Mouse (Mus musculus) adrenal gland, postnatal 25 days (tissue): ENCODE results near the gene Wipi1. TPM values are rescaled to one million over a fixed set of nuclear protein-coding genes. Genes with fewer than 3 reads are reported as not detected.

Experiments used
- DNase-seq: peaks from one replicate; pipeline ENCODE4 v3.0.0; 2021; ENCODE audit warnings: mixed read lengths
- total RNA-seq: library from RNA; stranded (reverse); gene quantifications from 2 replicates; pipeline ENCODE4 v1.2.3, GENCODE M21; 2021

Gene Wipi1
- total RNA-seq, 1 experiment from 2014 or later = 65.8 TPM

DNA sequence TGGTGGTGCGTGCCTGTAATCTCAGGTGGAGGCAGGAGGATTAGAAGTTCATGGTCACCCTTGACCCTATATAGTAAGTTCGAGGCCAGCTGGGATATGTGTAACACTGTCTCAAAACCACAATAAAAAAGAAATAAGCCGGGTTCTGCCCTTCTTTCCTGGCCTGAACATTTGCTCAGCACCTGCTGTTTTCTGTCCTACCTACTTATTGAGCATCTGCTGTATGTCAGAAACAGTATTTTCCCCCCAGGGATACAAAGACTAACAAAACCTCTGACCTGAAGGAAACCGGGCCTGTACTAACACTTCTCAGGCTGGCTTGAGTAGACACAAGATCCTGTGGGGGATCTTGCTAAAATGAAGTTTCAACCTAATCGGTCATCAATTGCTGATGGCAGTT is 74.8 kb downstream of the Wipi1 start:
- no peak for DNase-seq

DNA sequence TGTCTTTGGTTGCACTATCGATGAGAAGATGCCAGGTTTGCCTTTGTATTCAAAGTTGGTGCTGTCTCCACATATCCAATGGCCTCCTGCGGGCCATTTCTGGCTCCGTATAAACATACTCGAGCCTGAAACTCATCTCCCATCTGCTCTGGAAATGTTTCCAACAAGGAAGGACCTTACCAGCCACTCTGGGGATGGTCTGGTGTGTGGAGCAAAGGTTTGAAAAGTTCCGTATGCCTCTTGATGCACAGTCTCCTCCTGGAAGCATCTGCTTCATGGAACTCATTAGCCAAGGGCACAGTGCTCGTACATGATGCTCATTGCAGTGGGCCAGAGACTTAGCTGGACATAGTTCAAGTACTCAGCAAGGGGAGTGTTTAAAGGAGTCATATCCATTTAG is 75.8 kb downstream of the Wipi1 start:
- no peak for DNase-seq

DNA sequence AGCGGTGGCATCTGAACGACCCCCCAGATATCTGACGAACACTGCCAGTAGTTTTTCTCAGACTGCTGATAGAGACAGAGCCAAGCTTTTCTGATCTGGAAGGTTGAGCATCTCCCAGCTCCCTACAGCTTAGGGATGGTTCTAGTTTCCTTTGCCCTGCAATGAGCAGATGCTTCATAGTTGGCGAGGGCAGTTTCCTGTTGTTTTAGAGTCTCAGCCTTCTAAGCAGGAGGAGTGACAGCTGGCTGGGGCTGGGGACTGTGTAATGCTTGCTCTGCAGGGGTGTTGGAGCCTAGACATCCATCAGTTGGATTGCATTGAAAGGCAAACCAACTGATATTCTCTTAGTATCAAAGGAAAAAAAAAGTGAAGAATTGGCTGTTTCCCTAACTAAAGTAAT is 81.7 kb downstream of the Wipi1 start:
- no peak for DNase-seq

DNA sequence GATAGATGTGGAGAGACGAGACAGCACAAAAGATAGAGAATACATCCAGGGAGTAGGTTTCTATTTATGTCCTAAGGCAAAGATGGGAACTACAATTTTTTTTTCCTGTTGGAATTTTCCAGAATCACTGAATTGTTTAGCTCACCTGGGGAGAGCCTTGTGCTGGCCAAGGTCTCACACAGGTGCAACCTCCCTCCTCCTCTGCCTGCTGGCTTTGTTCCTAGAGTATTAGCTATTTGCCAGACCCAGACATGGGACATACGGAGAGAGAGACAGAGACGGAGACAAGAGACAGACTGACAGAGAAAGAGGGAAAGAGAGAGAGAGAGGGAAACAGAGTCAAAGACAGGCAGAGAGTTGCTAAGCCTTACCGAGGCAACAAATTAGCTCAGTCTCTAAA is 86.2 kb downstream of the Wipi1 start:
- DNase-seq = no peak

DNA sequence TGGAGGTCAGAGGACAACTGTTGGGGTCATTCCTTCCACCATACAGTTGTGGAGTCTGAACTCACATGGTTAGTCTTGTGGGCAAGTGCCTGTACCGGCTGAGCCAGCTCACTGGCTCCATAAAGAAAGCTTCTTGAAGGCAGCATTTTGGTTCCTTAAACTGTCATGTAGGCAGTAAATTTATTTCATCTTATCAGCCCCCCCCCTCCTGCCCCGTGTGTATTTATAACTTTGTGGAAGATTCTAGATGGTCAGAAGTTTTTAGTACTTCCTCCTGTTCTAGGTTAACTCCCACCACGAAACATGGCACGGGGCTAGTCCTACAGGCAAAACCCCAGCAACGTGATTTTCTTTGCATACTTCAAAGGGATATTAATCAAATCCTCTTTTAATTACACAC is 86.9 kb downstream of the Wipi1 start:
- DNase-seq = no peak

Other genes starting within 250 kb of the Wipi1 start
- 52.6 and 68.3 TPM in 2 replicates for gene Gna13, start 249.1 kb downstream of the Wipi1 start, total RNA-seq
- gene 9930022D16Rik, start 198.1 kb downstream of the Wipi1 start, total RNA-seq = not detected in 2 replicates
- 41.9 and 53.9 TPM in 2 replicates for gene Amz2, start 186.0 kb downstream of the Wipi1 start, total RNA-seq
- gene Arsg, start 138.6 kb downstream of the Wipi1 start, total RNA-seq = 4.1 and 5.9 TPM in 2 replicates
- 0.46 and 0.67 TPM in 2 replicates for gene Slc16a6, start 138.4 kb downstream of the Wipi1 start, total RNA-seq
- gene Prkar1a, start 37.4 kb upstream of the Wipi1 start, total RNA-seq = 345 and 386 TPM in 2 replicates
- 3.4 and 3.7 TPM in 2 replicates for gene Fam20a, start 110.3 kb upstream of the Wipi1 start, total RNA-seq
- gene 1700012B07Rik, start 216.1 kb upstream of the Wipi1 start, total RNA-seq = not detected in 2 replicates